Mouse (Mus musculus): ENCODE results near the gene Mid1.
"Not testable (repeated sequence)": the region's sequence is repeated elsewhere in the genome, so short reads cannot be mapped to it uniquely, and the experiment has no call there.

GRCm38 (mm10) chrX:170019954-170020689, 335.1 kb downstream of the Mid1 start:
- peak; percentile 74 for TF ChIP-seq CTCF (IDR thresholded peaks at IDR 0.05; ENCODE audit: low read depth)
- TF ChIP-seq EP300 (IDR thresholded peaks at IDR 0.05; ENCODE audit: low read depth), result not testable (repeated sequence)
